Mouse (Mus musculus) intestine, postnatal 0 days (tissue): ENCODE data around the gene Nhsl1. TPM values are rescaled to one million over a fixed set of nuclear protein-coding genes. Genes with fewer than 3 reads are reported as not detected.
A peak's percentile ranks its signal among the peaks of the same experiment; 100 is the strongest.
"Not testable (repeated sequence)": the region's sequence is repeated elsewhere in the genome, so short reads cannot be mapped to it uniquely, and the experiment has no call there.

ENCODE experiments used
- ATAC-seq: fragments of 200-750 bp; cut with Nextera tagmentation; 2 replicates; pipeline ENCODE4 v1.8.0; 2017; ENCODE audit warnings: mild to moderate bottlenecking, moderate TSS enrichment, moderate library complexity
- H3K27ac ChIP-seq: fragments of 300-500 bp; sonication (generic); 2 replicates; pipeline ENCODE4 v1.5.1; 2014; ENCODE audit warnings: mild to moderate bottlenecking, low read depth, low read length, moderate library complexity
- H3K27me3 ChIP-seq: fragments of 300-500 bp; sonication (generic); replicated peaks from 2 replicates; pipeline ENCODE4 v1.6.1; 2014; ENCODE audit warnings: low read length, mixed read lengths; ENCODE audit not compliant: control insufficient read depth, insufficient read depth
- H3K36me3 ChIP-seq: fragments of 300-500 bp; sonication (generic); 2 replicates; pipeline ENCODE4 v1.6.1; 2014; ENCODE audit warnings: mild to moderate bottlenecking, moderate library complexity; ENCODE audit not compliant: control insufficient read depth, insufficient read depth
- H3K4me1 ChIP-seq: fragments of 300-500 bp; sonication (generic); replicated peaks from 2 replicates; pipeline ENCODE4 v1.6.1; 2014; ENCODE audit warnings: antibody characterized with exemption, low read length, mixed read lengths; ENCODE audit not compliant: control insufficient read depth, insufficient read depth
- H3K4me2 ChIP-seq: fragments of 300-500 bp; sonication (generic); replicated peaks from 2 replicates; pipeline ENCODE4 v1.6.1; 2014; ENCODE audit warnings: low read depth, mild to moderate bottlenecking, moderate library complexity
- H3K4me3 ChIP-seq: fragments of 300-500 bp; sonication (generic); 2 replicates; pipeline ENCODE4 v1.5.1; 2014; ENCODE audit warnings: low read depth, low read length
- H3K9ac ChIP-seq: fragments of 300-500 bp; sonication (generic); 2 replicates; pipeline ENCODE4 v1.6.1; 2014; ENCODE audit warnings: mild to moderate bottlenecking, low read depth, low read length
- H3K9me3 ChIP-seq: fragments of 300-500 bp; sonication (generic); 2 replicates; pipeline ENCODE4 v1.6.1; 2016; ENCODE audit warnings: mixed run types; ENCODE audit not compliant: control insufficient read depth
- CTCF ChIP-seq: sonication (generic); IDR thresholded peaks from 2 replicates; pipeline ENCODE4 v1.5.1; 2016; ENCODE audit warnings: low read depth, mild to moderate bottlenecking, control low read depth, antibody characterized with exemption, moderate library complexity
- WGBS: fragments of 180-500 bp; shearing (Covaris S2); extraction: QIAGEN DNeasy Blood & Tissue Kit; methylation state at CpG from one replicate; pipeline ENCODE4 v1.1.7; 2014; 5-methylcytosine and 5-hydroxymethylcytosine counted together
- polyA plus RNA-seq: library from polyadenylated mRNA; unstranded; fragments of >200 nt; fragmentation: Nextera tagmentation; extraction: Ambion mirVana; gene quantifications from 2 replicates; pipeline ENCODE4 v1.2.1, GENCODE M21; 2015

Nhsl1 gene
- polyA plus RNA-seq, 1 experiment from 2014 or later, result 12.5 TPM

DNA sequence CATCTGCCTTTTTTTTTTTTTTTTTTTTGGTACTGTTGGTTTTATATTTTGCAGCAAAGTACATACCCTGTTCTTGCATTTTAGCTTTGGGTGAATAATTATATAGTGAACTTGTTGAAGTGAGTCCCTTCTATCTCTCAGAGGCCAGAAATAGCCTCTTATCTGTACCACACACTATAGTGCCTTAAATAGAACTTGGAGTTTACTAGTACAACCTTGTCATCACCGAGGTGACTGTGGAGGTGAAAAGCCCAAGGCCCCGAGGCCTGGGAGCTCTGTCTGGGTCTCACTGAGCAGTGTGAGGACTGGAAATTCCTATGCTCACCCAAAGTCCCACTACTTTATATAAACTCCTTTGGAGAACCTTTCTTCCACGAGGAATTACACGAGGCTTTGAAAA is 128.5 kb downstream of the Nhsl1 start:
- H3K27ac ChIP-seq, result no peak overlapping the region
- no peaks in the 10 kb centered on the region for H3K9me3 ChIP-seq
- no peaks in the 10 kb centered on the region for H3K36me3 ChIP-seq
- H3K27me3 ChIP-seq, result no peaks in the 10 kb centered on the region
- H3K4me3 ChIP-seq, result no peak overlapping the region
- no peak overlapping the region for H3K4me2 ChIP-seq
- no peak for ATAC-seq
- TF ChIP-seq CTCF, result no peak
- no peak overlapping the region for H3K9ac ChIP-seq
- WGBS, result 37% methylated on average over 4 of the region's 4 CpGs
- no peaks in the 10 kb centered on the region for H3K4me1 ChIP-seq

DNA sequence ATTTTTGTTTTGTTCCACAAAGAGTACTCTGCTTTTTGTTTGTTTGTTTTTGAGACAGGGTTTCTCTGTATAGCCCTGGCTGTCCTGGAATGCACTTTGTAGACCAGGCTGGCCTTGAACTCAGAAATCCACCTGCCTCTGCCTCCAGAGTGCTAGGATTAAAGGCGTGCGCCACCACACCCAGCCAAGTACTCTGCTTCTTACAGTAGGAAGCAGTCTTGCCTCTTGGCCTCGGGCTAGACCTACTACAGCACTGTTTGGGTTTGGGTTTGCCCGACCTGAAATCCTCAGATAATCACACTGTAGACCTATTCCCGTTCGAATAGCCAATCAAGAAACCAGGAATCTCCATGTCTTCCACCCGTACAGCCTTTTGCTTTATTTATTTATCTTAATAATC is 130.1 kb downstream of the Nhsl1 start:
- not testable (repeated sequence) for H3K4me1 ChIP-seq, H3K4me2 ChIP-seq, ATAC-seq, H3K27me3 ChIP-seq, H3K4me3 ChIP-seq, H3K9ac ChIP-seq, H3K9me3 ChIP-seq, H3K27ac ChIP-seq, H3K36me3 ChIP-seq
- 90% methylated on average over 7 of the region's 7 CpGs for WGBS

- H3K4me1 ChIP-seq, result 0 out of 2 replicates have a peak, but pooled peaks cover 4% of the 10 kb centered on the region
- H3K4me2 ChIP-seq, result no peak overlapping the region
- H3K27me3 ChIP-seq, result no peaks in the 10 kb centered on the region
- H3K36me3 ChIP-seq, result no peaks in the 10 kb centered on the region
- TF ChIP-seq CTCF, result peak; percentile 99
- WGBS, result 14% methylated on average over 4 of the region's 4 CpGs
- no peak overlapping the region for H3K27ac ChIP-seq
- no peak overlapping the region for H3K9ac ChIP-seq
- peak; percentile 69 for ATAC-seq
- no peak overlapping the region for H3K4me3 ChIP-seq
- no peaks in the 10 kb centered on the region for H3K9me3 ChIP-seq
Observed at GRCm38 (mm10) chr10:18453380-18453779, 134.6 kb downstream of the Nhsl1 start.

DNA sequence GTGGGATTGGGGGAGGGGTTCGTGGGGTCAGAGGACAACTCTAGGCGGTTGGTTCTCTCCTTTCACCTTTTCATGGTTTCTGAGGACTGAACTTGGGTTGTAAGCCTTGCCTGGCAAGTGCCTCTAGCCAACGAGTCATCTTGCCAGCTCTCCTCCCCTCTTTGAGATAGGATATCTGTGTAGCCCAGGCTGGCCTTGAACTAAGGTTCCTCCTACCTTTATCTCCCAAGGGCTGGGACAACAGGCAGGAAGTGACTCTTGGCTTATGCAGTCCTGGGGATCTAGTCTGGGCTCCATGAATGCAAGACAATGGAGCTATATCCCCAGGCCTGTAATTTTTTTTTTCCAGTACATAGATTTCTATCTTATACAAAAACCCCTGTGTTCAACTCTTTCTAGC is 135.4 kb downstream of the Nhsl1 start:
- Histone ChIP-seq H3K9ac (no peak overlapping the region), H3K4me1 (0 out of 2 replicates have a peak, but pooled peaks cover 4% of the 10 kb centered on the region), H3K27me3 (no peaks in the 10 kb centered on the region), H3K9me3 (no peaks in the 10 kb centered on the region), H3K27ac (no peak overlapping the region), H3K36me3 (no peaks in the 10 kb centered on the region), H3K4me2 (no peak overlapping the region), H3K4me3 (no peak overlapping the region)
- WGBS, result 53% methylated on average over 3 of the region's 3 CpGs
- TF ChIP-seq CTCF, result no peak
- no peak for ATAC-seq

DNA sequence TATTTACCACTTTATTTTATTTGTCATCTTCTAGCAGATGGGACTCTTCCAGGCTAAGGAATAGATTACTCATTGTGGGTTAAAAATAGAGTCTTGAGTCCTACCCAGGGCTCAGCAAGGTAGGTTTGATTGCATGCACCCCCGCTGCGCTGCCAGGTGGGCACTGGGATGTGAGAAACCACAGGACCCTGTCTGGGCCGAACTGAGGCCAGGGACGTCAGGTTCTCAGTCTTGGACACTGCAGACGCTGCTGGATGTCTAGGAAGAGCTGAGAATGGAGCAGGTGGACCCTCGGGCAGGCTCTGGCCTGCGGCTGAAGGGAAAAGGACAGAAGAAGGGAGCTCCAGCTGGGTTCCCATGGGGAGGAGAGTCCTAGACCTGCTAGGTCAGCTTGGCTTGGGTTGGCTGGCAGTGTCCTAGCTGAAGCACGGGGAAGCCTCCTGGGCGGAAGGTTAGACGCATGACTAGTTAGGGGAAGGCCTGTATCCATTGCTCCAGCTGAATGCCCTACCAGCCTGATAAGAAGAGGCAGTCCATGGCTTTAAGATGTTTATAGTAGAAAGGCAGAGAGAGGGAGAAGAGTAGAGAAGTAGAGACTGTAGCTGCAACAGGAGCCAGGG is 136.6 kb downstream of the Nhsl1 start:
- no peak overlapping the region for H3K4me2 ChIP-seq
- WGBS, result 93% methylated on average over 10 of the region's 10 CpGs
- no peaks in the 10 kb centered on the region for H3K36me3 ChIP-seq
- no peak overlapping the region for H3K9ac ChIP-seq
- no peaks in the 10 kb centered on the region for H3K9me3 ChIP-seq
- no peaks in the 10 kb centered on the region for H3K27me3 ChIP-seq
- 0 out of 2 replicates have a peak, but pooled peaks cover 4% of the 10 kb centered on the region for H3K4me1 ChIP-seq
- H3K4me3 ChIP-seq, result no peak overlapping the region
- ATAC-seq, result no peak
- no peak for TF ChIP-seq CTCF
- no peak overlapping the region for H3K27ac ChIP-seq

- no peaks in the 10 kb centered on the region for H3K9me3 ChIP-seq
- H3K4me2 ChIP-seq, result no peak overlapping the region
- ATAC-seq, result no peak
- H3K4me1 ChIP-seq, result 0 out of 2 replicates have a peak, but pooled peaks cover 4% of the 10 kb centered on the region
- no peak overlapping the region for H3K27ac ChIP-seq
- no peaks in the 10 kb centered on the region for H3K36me3 ChIP-seq
- no peak overlapping the region for H3K4me3 ChIP-seq
- H3K27me3 ChIP-seq, result no peaks in the 10 kb centered on the region
- no peak for TF ChIP-seq CTCF
- WGBS, result 82% methylated on average over 8 of the region's 8 CpGs
- no peak overlapping the region for H3K9ac ChIP-seq
Observed at GRCm38 (mm10) chr10:18457808-18458475, 139.2 kb downstream of the Nhsl1 start.
